Mouse (Mus musculus) limb, embryonic 11.5 days (tissue): Measurements from ENCODE around the gene Zfp775. TPM values are rescaled to one million over a fixed set of nuclear protein-coding genes. Genes with fewer than 3 reads are reported as not detected.

Source experiments
- ATAC-seq: fragments of 200-750 bp; cut with Nextera tagmentation; 2 replicates; pipeline ENCODE4 v1.8.0; 2017; ENCODE audit warnings: low read depth; ENCODE audit not compliant: insufficient number of reproducible peaks, low FRiP score, low TSS enrichment
- DNase-seq: peaks from one replicate; pipeline ENCODE4 v3.0.0-alpha.2; 2015; ENCODE audit warnings: low spot score
- H3K27ac ChIP-seq: fragments of 300-500 bp; sonication (generic); replicated peaks from 2 replicates; pipeline ENCODE4 v1.5.1; 2014; ENCODE audit warnings: low read depth, mild to moderate bottlenecking, low read length
- H3K27me3 ChIP-seq: fragments of 300-500 bp; sonication (generic); 2 replicates; pipeline ENCODE4 v1.6.1; 2014; ENCODE audit warnings: mild to moderate bottlenecking, low read length, mixed read lengths; ENCODE audit not compliant: control insufficient read depth, insufficient read depth
- H3K36me3 ChIP-seq: fragments of 300-500 bp; sonication (generic); 2 replicates; pipeline ENCODE4 v1.6.1; 2014; ENCODE audit warnings: mild to moderate bottlenecking, low read length, moderate library complexity, mixed read lengths; ENCODE audit not compliant: control insufficient read depth, insufficient read depth
- H3K4me1 ChIP-seq: fragments of 300-500 bp; sonication (generic); 2 replicates; pipeline ENCODE4 v1.6.1; 2014; ENCODE audit warnings: low read length, mixed read lengths; ENCODE audit not compliant: control insufficient read depth, insufficient read depth
- H3K4me2 ChIP-seq: fragments of 300-500 bp; sonication (generic); 2 replicates; pipeline ENCODE4 v1.6.1; 2014; ENCODE audit warnings: low read depth, mild to moderate bottlenecking, moderate library complexity; ENCODE audit not compliant: severe bottlenecking
- H3K4me3 ChIP-seq: fragments of 300-500 bp; sonication (generic); 2 replicates; pipeline ENCODE4 v1.5.1; 2014; ENCODE audit warnings: low read depth, low read length
- H3K9ac ChIP-seq: fragments of 300-500 bp; sonication (generic); 2 replicates; pipeline ENCODE4 v1.6.1; 2014; ENCODE audit warnings: mild to moderate bottlenecking, low read length
- H3K9me3 ChIP-seq: fragments of 300-500 bp; sonication (generic); 2 replicates; pipeline ENCODE4 v1.6.1; 2016; ENCODE audit warnings: low read length; ENCODE audit not compliant: control insufficient read depth
- WGBS: fragments of 180-500 bp; shearing (Covaris S2); extraction: QIAGEN DNeasy Blood & Tissue Kit; methylation state at CpG from one replicate; pipeline ENCODE4 v1.1.7; 2014; 5-methylcytosine and 5-hydroxymethylcytosine counted together
- polyA plus RNA-seq: library from polyadenylated mRNA; unstranded; fragments of >200 nt; fragmentation: Nextera tagmentation; extraction: Ambion mirVana; gene quantifications from 2 replicates; pipeline ENCODE4 v1.2.1, GENCODE M21; 2014

Zfp775 gene
- polyA plus RNA-seq, 1 experiment from 2014 or later, result 9.8 TPM

DNA sequence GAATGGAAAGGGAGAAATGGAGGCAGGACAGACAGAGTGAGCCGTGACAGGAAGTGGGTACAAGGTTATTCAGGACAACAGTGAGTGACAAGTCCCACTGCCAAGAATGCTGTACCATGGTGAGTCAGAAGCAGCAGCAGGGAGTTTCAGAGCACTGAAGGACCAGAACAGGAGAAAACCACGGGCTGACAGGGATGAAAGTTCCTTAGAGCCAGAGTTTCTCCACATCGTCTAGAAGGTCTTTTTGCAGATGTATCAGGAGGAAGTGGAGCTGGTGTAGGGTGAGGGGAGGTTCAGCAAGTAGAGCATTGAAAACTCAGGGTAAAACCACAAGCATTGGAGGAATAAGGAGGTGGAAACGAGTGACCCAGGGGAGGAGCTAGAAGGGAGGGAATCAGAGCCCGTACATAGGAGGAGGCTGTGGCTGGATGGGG is 22.6 kb upstream of the Zfp775 start:
- no peak overlapping the region for H3K4me2 ChIP-seq
- no peaks in the 10 kb centered on the region for H3K36me3 ChIP-seq
- H3K9ac ChIP-seq, result no peak overlapping the region
- H3K9me3 ChIP-seq, result no peaks in the 10 kb centered on the region
- H3K27me3 ChIP-seq, result no peaks in the 10 kb centered on the region
- no peak for DNase-seq
- H3K27ac ChIP-seq, result no peak overlapping the region
- no peak overlapping the region for H3K4me3 ChIP-seq
- no peaks in the 10 kb centered on the region for H3K4me1 ChIP-seq
- WGBS, result 39% methylated on average over 5 of the region's 5 CpGs
- no peak for ATAC-seq

GRCm38 (mm10) chr6:48581257-48581656 is 20.6 kb upstream of the Zfp775 start:
- no peaks in the 10 kb centered on the region for H3K36me3 ChIP-seq
- H3K4me2 ChIP-seq, result no peak overlapping the region
- no peaks in the 10 kb centered on the region for H3K9me3 ChIP-seq
- H3K27ac ChIP-seq, result no peak overlapping the region
- WGBS, result 54% methylated on average over 3 of the region's 3 CpGs
- H3K4me3 ChIP-seq, result no peak overlapping the region
- no peaks in the 10 kb centered on the region for H3K4me1 ChIP-seq
- DNase-seq (no peak), ATAC-seq (no peak)
- no peaks in the 10 kb centered on the region for H3K27me3 ChIP-seq
- H3K9ac ChIP-seq, result no peak overlapping the region

GRCm38 (mm10) chr6:48582037-48582436 is 19.8 kb upstream of the Zfp775 start:
- 75% methylated on average over 3 of the region's 3 CpGs for WGBS
- H3K4me1 ChIP-seq, result no peaks in the 10 kb centered on the region
- ATAC-seq, result no peak
- DNase-seq, result peak; percentile 50
- H3K9ac ChIP-seq, result no peak overlapping the region
- H3K27ac ChIP-seq, result no peak overlapping the region
- H3K9me3 ChIP-seq, result no peaks in the 10 kb centered on the region
- no peak overlapping the region for H3K4me3 ChIP-seq
- no peak overlapping the region for H3K4me2 ChIP-seq
- H3K36me3 ChIP-seq, result no peaks in the 10 kb centered on the region
- no peaks in the 10 kb centered on the region for H3K27me3 ChIP-seq

- H3K4me2 ChIP-seq, result no peak within 1 kb of the TSS
- H3K27me3 ChIP-seq, result no peaks in the 10 kb centered on the region
- 43% methylated on average over 6 of the region's 6 CpGs for WGBS
- no peak within 1 kb of the TSS; the same call in 1 of the 2 replicates for H3K9ac ChIP-seq
- no peak within 1 kb of the TSS for H3K4me3 ChIP-seq
- ATAC-seq (no peak), DNase-seq (no peak)
- no peaks in the 10 kb centered on the region for H3K36me3 ChIP-seq
- H3K4me1 ChIP-seq, result peaks cover 2% of the 10 kb centered on the region; the same call in 1 of the 2 replicates
- H3K27ac ChIP-seq, result no peak within 1 kb of the TSS
- no peaks in the 10 kb centered on the region for H3K9me3 ChIP-seq
Observed at GRCm38 (mm10) chr6:48589194-48589750, 12.6 kb upstream of the Zfp775 start, which contains the start of gene Gm45021. Gm45021 (plus strand) TSS chr6:48589610.

DNA sequence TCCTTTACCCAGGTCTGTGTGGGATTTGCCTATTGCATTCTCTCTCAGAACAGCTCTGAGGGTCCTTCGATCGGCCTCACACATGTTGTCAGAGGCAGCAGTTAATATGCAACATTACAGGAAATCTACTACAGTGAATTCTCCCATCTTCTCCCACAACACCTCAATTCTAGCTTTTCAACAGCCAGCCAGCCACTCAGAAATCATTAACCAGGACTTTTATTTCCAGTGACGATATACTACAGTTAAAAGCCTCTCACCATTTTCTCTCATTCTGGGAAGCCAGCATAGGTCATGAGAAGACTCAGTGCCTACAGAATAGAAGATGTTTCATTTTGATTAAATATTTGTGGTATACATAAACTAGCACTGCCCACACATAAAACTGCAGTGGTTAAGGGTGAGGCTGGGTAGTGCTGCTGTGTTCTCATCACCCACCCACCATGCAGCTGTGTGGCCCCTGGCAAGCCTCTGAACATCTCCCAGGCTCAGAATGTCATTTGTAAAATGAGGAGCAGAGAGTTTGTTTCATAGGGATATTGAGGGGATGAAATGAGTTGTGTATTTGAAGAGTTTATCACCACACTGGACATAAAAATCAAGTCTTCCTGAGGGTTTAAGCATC is 10.5 kb upstream of the Zfp775 start:
- ATAC-seq, result no peak
- Histone ChIP-seq H3K4me3 (no peak overlapping the region), H3K27me3 (no peaks in the 10 kb centered on the region), H3K27ac (no peak overlapping the region), H3K4me1 (peaks cover 12% of the 10 kb centered on the region), H3K9me3 (peaks cover 4% of the 10 kb centered on the region), H3K4me2 (no peak overlapping the region), H3K9ac (no peak overlapping the region), H3K36me3 (peaks cover 6% of the 10 kb centered on the region)
- WGBS, result 97% methylated on average over 3 of the region's 3 CpGs
- no peak for DNase-seq

DNA sequence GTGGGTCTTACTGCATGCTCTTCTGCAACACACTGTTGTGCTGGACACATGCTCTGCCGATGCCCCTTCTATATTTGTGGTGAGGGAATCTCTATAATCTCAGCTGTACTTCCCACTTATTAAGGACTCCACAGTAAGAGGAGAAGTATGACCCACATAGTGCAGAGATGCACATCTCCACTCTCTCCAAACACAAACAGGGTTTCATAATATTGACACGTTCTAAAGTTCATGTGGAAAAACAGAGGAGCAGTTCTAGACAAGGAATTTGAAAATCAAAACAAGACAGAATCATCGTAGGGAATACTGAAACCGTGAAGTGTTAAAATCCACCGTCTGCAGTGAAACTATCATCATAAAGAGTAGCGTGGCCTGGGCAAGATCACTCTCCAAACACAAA is 10.0 kb upstream of the Zfp775 start:
- H3K27me3 ChIP-seq, result no peaks in the 10 kb centered on the region
- DNase-seq (no peak), ATAC-seq (no peak)
- no peak overlapping the region for H3K4me2 ChIP-seq
- WGBS, result 90% methylated on average over 6 of the region's 6 CpGs
- H3K9me3 ChIP-seq, result peaks cover 9% of the 10 kb centered on the region
- no peak overlapping the region for H3K4me3 ChIP-seq
- H3K36me3 ChIP-seq, result peaks cover 12% of the 10 kb centered on the region
- H3K4me1 ChIP-seq, result peaks cover 12% of the 10 kb centered on the region
- H3K9ac ChIP-seq, result no peak overlapping the region
- no peak overlapping the region for H3K27ac ChIP-seq

GRCm38 (mm10) chr6:48593158-48594042 is 8.5 kb upstream of the Zfp775 start, which contains the start of the genes Repin1 and Gm44965:
Repin1 (plus strand) TSS chr6:48593883.
Gm44965 (plus strand) TSS chr6:48593941.
- Histone ChIP-seq H3K4me2 (peak within 1 kb of the TSS; percentile 76), H3K4me3 (peak within 1 kb of the TSS; percentile 86), H3K9me3 (peaks cover 20% of the 10 kb centered on the region), H3K36me3 (peaks cover 25% of the 10 kb centered on the region), H3K9ac (peak within 1 kb of the TSS; percentile 91), H3K27ac (peak within 1 kb of the TSS; percentile 82), H3K27me3 (no peaks in the 10 kb centered on the region), H3K4me1 (peaks cover 12% of the 10 kb centered on the region)
- 6% methylated on average over 42 of the region's 45 CpGs for WGBS
- ATAC-seq, result peak; percentile 91
- peak; percentile 94 for DNase-seq

GRCm38 (mm10) chr6:48594043-48594738 is 7.7 kb upstream of the Zfp775 start:
- Histone ChIP-seq H3K9me3 (peaks cover 20% of the 10 kb centered on the region), H3K36me3 (peaks cover 27% of the 10 kb centered on the region), H3K27ac (peak overlapping the region; percentile 82), H3K27me3 (no peaks in the 10 kb centered on the region), H3K4me1 (peaks cover 12% of the 10 kb centered on the region), H3K9ac (peak overlapping the region; percentile 91), H3K4me3 (peak overlapping the region; percentile 86), H3K4me2 (peak overlapping the region; percentile 76)
- WGBS, result under 1% methylated on average over 32 of the region's 41 CpGs
- ATAC-seq (peak; percentile 69), DNase-seq (peak; percentile 75)
